Mouse (Mus musculus) left cerebral cortex, adult 2 months (tissue): ENCODE measurements around the gene Jsrp1. TPM values are rescaled to one million over a fixed set of nuclear protein-coding genes. Genes with fewer than 3 reads are reported as not detected.

Experiments used
- DNase-seq, 2 experiments: peaks; one replicate each; pipeline ENCODE4 v3.0.0; 2021 to 2022; ENCODE audit warnings: low spot score in 2 of 2, mixed read lengths in 1 of 2; ENCODE audit errors: extremely low spot score in 1 of 2
- H3K27ac ChIP-seq: fragments of 200-600 bp; 2 replicates; pipeline ENCODE4 v1.8.1; 2022
- H3K4me3 ChIP-seq: fragments of 200-600 bp; 2 replicates; pipeline ENCODE4 v1.8.1; 2022
- CTCF ChIP-seq: fragments of 200-600 bp; IDR thresholded peaks from 2 replicates; pipeline ENCODE4 v1.8.1; 2022; ENCODE audit warnings: antibody characterized with exemption, mild to moderate bottlenecking, moderate library complexity
- intact Hi-C: fragments of 180-260 bp; cut with DNase I; formaldehyde crosslinking; loops from one replicate; pipeline ENCODE4 v1.15.1; 2025
- total RNA-seq, 2 experiments: library from RNA; stranded (reverse); gene quantifications; 2 replicates each; pipeline ENCODE4 v1.2.3; 2021

The Jsrp1 gene
- total RNA-seq, 2 experiments from 2014 or later: 5.9 to 7.4 TPM

DNA sequence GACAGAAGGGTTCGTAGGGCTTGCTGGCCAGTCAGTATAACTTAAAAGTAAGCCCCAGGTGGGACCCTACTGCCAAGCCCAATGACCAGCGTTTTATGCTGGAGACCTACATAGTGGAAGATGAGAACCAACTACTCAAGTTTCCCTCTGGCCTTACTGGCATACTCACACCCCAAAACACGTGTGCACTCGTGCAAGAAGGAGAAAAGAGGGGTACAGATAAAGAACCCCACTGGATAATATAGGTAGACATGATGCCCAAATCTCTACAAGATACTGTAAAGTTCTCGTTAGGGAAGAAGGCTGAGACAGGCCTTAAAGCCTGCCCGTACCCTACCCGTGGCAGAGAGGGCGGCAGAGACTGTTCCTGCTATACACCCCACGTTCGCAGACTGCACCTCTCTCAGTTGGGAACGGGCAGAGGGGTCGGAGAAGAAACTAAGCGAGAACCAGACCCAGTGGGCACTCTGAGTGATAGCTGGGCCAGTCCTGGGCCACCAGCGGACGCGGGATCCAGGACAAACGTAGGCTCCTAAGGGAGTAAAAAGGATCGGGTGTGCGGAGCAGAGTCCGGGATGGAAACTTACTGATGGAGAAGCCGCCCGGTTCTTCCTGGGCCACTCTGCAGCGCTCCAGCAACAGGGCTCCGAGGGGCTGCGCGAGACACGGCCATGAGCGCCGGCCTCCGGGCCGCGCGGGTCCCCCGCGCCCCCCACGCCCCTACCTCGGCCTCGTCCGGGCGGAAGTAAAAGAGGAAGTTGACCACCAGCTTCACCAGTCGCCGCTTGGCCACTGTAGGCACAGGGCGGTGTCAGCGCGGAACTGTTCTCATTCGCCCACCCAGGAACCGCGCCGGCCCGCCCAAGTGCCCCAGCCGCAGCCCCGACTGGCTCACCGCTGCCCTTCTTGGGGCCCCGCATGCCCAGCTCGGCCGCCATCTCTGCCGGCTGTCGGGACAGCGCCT is 15.8 kb downstream of the Jsrp1 start:
- intact Hi-C loops: loop anchor here (2.0 kb wide), 1 partner anchor 43 kb away; the partner anchor contains the start of gene Dot1l
- Histone ChIP-seq H3K27ac (peak overlapping the region; percentile 98), H3K4me3 (peak overlapping the region; percentile 98)
- DNase-seq: no peak
- no peak for TF ChIP-seq CTCF

DNA sequence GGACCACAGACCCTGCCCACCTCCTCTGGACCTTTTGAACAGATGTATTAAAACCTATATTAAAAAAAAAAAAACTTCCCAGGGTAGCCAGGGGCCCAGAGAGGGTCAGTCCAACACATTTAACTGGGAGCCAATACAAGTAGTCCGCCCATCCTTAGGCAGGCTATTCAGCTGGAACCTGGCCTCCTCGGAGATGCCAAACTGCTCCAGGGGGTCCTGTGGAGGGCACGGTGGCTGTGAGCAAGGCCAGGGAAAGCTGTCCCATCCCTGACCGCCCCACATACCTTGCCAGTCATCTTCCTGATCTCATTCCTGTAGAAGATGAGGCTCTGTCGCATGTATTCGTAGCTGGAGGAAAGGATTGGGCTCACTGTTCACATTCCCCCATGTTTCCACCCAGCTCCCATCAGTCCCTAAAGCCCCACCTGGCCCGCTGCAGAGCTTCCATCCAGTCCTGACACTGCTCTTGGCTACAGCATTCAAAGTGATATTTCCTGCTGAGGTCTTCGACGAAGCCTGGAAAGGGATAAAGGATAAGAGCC is 16.9 kb downstream of the Jsrp1 start:
- TF ChIP-seq CTCF: no peak
- peak overlapping the region; percentile 98; the same call in 1 of the 2 replicates for H3K4me3 ChIP-seq
- H3K27ac ChIP-seq: no peak overlapping the region
- intact Hi-C loops: no loop called here
- DNase-seq: no peak

DNA sequence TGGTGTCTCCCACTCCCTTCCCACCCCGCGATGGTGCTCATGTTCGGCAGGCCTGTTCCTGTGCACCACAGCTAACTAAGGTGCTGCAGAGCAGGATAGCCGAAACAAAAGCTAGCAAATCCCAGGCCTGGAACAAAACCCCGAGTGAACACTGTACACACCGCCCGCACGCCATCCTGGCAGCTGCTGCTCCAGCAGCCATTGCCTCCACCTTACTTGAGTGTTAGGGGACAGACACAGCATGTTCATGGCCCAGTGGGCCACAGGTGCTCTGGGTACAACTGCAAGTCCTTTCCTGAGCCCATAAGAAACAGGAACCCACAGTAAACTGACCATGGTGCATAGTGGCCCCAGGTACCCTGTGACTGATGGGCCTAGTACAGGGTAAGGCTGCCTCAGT is 18.5 kb downstream of the Jsrp1 start:
- no peak for DNase-seq
- H3K27ac ChIP-seq: no peak overlapping the region
- no peak for TF ChIP-seq CTCF
- intact Hi-C loops: no loop called here
- no peak overlapping the region for H3K4me3 ChIP-seq

DNA sequence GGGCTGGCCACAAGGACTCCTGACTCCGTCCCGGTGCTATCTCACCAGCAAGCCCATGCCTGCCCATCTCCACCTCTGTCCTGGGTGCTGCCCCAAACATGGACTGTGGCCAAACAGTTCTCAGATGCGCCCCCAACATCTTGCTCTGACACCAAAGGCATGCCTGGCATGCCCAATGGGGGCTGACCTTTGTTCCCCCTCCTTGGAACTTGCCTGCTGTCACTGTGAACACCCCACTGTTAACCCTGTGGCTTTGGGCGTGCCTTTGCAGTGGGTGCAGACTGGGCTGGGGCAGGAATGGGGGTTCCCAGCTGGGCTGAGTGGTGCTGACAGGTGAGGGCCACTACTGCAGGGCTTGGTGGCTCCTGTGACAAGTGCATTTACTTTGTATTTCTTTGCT is 19.5 kb downstream of the Jsrp1 start:
- no peak for TF ChIP-seq CTCF
- no peak for DNase-seq
- Histone ChIP-seq H3K4me3 (no peak overlapping the region), H3K27ac (no peak overlapping the region)
- intact Hi-C loops: no loop called here

DNA sequence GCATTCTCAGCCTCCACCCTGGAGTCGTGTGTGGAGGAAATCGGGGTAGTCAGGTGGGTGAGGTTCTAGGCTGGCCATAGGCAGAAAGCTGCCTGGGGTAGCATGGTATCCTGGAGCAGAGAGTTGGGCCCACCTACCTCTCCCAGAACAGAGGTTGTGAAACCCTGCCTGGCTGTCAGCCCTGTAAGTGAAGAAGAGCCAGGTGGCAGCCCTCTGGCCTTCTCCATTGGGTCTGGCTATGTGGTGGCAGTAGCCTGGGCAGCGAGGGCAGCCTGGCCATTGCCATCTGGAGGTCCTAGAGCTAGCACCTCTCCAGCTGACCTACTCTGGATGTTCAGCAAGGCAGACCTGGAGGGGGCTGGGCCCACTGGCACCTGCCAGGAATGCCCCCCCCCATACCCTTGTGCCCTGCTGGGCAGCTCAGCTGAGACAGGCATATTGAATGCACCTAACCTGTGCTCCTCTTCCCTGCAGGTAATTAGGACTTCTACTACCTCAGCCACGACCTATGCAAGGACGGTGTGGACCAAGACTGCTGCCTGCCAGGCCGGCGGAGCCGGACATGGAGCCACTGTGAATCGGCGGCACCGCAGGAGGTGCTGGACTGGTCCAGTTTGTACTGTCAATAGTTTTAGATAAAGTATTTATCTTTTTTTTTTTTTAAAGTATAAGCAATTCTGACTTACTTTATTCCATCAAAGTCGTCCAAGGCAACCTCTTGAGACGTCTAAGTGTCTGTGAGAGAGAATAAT is 20.1 kb downstream of the Jsrp1 start:
- intact Hi-C loops: no loop called here
- H3K4me3 ChIP-seq: no peak overlapping the region
- no peak for DNase-seq
- peak overlapping the region; percentile 74; the same call in 1 of the 2 replicates for H3K27ac ChIP-seq
- no peak for TF ChIP-seq CTCF

DNA sequence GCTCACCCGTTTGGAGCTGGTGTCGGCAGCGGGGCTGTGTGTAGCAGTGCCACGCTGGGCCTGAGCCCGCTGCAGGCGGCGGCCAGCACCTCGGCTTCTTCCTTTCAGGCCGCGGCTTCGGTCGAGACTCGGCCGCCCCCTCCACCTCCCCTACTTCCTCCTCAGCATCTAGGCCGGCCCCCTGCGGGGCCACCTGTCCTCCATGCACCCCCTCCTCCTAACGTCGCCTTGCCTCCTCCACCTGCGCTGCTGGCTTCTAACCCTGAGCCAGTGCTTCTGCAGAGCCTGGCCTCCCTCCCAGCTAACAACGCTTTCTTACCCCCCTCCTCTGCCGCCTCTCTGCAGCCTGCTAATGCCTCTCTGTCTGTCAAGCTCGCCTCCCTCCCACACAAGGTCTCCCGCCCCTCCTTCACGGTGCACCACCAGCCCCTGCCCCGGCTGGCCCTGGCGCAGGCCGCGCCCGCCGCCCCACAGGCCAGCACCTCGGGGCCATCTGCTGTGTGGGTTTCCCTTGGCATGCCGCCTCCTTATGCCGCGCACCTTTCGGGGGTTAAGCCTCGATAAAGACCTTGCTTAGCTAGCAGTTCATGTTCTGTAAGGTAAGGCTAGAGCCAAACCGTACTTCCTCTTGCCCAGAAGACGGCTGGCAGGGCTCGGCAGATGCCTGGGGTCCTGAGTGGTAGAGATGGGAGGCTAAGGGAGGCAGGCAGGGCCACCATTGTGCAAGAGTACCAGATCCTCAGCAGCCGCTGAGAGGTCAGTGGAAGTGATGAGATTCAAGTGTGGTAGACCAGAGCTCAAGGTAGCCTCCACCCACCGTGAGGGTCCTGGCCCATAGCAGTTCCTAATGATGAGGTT is 20.9 kb downstream of the Jsrp1 start:
- no peak for DNase-seq
- TF ChIP-seq CTCF: no peak
- peak overlapping the region; percentile 74 for H3K27ac ChIP-seq
- intact Hi-C loops: no loop called here
- H3K4me3 ChIP-seq: no peak overlapping the region

DNA sequence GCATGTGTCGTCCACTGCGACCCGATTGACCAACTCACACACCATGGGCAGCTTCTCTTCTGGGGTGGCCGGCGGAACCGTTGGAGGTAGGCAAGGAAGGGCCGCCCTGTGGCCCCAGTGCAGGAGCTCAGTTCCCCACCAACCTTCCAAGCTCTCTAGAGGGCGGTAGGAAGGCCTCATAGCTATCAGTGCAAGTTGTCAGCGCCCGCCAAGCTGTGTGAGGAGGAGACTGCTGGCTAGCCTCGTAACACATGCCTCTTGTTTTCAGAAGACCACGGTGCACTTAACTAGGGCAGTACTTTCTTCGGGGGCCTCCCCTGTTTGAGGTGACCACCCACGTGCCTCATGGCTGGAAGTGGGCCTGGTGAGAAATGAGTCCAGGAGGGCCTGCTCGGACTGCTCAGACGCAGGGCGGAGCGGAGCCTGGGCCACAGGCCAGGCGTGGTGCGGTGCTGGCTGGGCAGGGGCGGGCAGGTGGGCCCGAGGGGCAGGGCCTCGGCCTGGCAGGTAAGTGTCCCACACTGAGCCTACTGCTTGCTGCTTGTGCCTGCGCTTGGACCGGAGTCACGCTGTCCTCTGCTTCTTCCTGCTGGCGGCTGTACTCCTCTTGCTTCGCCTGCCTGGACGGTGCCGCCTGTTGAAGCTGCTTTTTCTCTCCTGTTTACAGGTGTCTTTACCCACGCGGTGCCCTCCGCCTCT is 21.7 kb downstream of the Jsrp1 start:
- peak in 1 of 2 experiments; percentile 57 for DNase-seq
- intact Hi-C loops: no loop called here
- no peak; the same call in 1 of the 2 replicates for TF ChIP-seq CTCF
- Histone ChIP-seq H3K27ac (peak overlapping the region; percentile 74), H3K4me3 (no peak overlapping the region)

DNA sequence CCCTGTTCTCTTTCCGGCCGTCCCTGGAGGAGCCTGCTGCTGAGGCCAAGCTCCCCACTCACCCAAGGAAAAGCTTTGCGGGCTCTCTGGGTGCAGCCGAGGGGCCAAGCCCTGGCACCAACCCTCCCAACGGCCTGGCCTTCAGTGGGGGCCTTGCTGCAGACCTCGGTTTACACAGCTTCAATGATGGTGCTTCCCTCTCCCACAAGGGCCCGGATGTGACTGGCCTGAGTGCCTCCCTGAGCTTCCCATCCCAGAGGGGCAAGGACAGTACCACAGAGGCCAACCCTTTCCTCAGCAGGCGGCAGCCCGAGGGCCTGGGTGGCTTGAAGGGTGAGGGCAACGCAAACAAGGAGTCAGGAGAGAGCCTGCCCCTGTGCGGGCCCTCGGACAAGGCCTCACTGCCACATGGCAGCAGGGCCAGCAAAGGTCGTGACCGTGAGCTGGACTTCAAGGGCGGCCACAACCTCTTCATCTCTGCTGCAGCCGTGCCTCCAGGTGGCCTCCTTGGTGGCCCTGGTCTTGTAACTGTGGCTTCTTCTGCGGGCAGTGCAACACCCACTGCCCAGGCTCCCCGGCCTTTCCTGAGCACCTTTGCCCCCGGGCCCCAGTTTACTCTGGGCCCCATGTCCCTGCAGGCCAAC is 22.4 kb downstream of the Jsrp1 start:
- peak overlapping the region; percentile 74 for H3K27ac ChIP-seq
- no peak for DNase-seq
- no peak for TF ChIP-seq CTCF
- H3K4me3 ChIP-seq: no peak overlapping the region
- intact Hi-C loops: no loop called here

DNA sequence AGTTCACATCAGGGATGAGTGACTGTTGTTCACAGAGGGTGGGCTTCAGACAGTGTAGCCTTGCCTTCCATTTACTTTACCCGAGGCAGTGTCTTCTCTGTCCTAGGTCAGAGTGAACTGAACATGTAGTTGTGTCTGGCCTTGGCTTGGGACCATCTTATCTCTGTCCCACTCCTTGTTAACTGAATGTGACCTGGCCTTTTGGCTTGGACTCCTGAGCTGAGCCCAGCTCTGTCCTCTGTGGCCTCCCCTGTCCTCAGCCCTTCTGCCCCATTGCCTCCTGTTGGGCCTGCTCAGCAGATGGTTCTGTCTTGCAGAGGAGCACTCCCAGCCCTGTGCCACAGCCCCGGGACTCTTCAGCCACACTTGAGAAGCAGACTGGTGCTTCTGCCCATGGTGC is 25.8 kb downstream of the Jsrp1 start:
- no peak overlapping the region for H3K4me3 ChIP-seq
- intact Hi-C loops: no loop called here
- no peak overlapping the region for H3K27ac ChIP-seq
- no peak for TF ChIP-seq CTCF
- no peak for DNase-seq

DNA sequence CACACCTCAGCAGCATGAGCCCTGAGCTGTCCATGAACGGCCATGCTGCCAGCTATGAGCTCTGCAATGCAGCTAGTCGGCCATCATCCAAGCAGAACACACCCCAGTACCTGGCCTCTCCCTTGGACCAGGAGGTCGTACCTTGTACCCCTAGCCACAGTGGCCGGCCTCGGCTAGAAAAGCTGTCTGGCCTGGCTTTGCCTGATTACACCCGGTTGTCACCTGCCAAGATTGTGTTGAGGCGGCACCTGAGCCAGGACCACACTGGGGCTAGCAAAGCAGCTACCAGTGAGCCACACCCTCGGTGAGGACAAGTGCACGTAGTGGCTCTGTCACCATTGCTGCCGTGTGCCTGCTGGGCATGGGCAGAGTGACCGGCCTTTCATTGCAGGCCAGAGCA is 27.3 kb downstream of the Jsrp1 start:
- Histone ChIP-seq H3K4me3 (no peak overlapping the region), H3K27ac (no peak overlapping the region)
- intact Hi-C loops: no loop called here
- DNase-seq: no peak
- TF ChIP-seq CTCF: no peak
